Mouse (Mus musculus) c-Kit-positive CD71-positive TER-119-positive erythroid progenitor cells, embryonic 14.5 days (primary cell): ENCODE data around the gene Specc1.

Experiments
- DNase-seq: peaks from one replicate; pipeline ENCODE4 v3.0.0-alpha.2; 2013; ENCODE audit warnings: low spot score

Gene Specc1

GRCm38 (mm10) chr11:62015071-62015654 is 58.6 kb downstream of the Specc1 start:
- DNase-seq: no peak

- DNase-seq: no peak
Observed at GRCm38 (mm10) chr11:62016985-62017384, 60.4 kb downstream of the Specc1 start.

DNA sequence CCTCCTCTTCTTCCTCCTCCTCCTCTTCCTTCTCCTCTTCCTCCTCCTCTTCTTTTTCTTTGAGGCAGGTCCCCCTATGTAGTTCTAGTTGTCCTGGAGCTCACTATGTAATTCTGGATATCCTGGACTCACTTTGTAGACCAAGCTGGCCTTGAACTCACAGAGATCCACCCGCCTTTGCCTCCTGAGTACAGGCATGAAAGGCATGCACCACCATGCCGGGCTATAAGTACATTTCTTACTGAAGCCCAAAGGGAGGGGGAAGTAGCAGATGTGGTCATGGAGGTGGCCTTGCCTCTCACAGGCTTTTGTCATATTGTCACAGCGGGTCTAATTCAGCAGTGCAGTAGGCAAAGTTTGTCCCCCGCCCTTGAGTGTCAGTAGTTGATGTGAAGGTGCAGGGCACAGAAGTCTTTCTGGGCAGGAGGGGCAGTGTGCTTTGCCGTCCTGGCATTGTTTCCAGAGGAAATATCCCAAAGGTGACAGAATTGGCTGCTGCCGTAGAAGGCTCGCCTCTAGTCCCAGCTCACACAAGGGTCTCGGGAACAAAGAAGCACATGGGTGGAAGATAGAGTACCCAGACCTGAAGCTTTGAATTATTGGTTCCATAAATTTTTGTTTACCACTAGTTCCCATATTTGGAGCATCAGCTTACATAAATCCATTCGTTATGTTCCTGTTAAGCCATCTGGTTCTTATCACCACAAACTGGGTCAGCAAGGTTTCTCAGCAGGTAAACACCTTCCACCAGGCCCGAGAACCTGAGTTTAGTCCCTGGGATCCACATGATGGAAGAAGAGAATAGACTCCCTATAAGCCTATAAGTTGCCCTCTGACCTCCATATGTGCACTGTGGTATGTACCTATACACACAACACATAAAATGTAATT is 62.0 kb downstream of the Specc1 start:
- DNase-seq: no peak

DNA sequence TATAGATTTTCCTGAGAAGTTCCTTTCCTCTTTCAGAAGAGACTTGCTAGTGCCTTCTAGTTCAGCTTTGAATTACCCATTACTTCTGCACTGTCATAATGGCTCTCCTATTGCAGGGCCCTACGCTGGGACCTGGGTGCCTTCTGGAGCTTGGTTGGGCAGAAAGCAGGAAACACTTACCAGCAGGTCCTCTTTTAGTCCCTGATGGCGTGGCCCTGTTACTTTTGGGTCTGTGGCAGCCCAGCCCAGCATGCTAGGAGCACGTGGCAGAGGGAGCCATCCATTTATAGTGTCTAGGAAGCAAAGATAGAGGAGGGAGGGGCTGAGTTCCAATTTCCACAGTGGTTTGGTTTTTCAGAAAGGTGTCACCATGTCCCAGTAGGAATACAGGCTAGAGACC is 63.3 kb downstream of the Specc1 start:
- no peak for DNase-seq

DNA sequence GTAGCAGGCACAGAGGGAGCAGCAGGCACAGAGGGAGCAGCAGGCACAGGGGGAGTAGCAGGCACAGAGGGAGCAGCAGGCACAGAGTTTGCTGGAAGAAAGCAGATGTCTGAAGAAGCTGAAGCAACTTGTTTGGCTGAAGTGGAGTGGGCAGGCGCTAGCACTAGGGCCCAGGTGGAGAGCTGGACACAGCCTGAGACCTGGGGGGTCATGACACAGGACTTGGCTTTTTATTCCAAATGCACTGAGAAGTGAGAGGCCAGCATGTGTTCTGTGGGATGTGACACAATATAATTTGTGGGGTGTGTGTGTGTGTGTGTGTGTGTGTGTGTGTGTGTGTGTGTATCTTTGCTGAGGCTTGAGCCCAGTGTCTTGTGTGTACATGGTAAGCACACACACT is 64.3 kb downstream of the Specc1 start:
- no peak for DNase-seq

DNA sequence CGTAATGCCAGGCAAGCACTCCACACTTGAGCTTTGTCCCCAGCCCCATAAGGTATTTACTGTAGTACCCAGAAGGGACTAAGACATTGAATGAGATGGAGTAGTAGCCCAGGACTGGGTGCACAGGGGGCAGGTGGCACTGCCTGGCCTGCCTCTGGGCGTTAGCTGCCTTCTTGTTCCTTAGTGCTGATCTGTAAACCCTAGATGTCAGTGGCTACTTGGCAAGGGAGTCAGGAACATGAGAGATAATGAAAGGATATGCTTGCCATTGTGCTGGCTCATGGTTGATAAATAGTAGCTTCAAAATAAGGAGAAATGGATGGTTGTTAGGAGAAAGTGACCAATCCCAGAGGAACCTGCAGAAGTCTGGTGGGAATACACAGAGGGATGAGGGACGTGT is 65.5 kb downstream of the Specc1 start:
- no peak for DNase-seq

DNA sequence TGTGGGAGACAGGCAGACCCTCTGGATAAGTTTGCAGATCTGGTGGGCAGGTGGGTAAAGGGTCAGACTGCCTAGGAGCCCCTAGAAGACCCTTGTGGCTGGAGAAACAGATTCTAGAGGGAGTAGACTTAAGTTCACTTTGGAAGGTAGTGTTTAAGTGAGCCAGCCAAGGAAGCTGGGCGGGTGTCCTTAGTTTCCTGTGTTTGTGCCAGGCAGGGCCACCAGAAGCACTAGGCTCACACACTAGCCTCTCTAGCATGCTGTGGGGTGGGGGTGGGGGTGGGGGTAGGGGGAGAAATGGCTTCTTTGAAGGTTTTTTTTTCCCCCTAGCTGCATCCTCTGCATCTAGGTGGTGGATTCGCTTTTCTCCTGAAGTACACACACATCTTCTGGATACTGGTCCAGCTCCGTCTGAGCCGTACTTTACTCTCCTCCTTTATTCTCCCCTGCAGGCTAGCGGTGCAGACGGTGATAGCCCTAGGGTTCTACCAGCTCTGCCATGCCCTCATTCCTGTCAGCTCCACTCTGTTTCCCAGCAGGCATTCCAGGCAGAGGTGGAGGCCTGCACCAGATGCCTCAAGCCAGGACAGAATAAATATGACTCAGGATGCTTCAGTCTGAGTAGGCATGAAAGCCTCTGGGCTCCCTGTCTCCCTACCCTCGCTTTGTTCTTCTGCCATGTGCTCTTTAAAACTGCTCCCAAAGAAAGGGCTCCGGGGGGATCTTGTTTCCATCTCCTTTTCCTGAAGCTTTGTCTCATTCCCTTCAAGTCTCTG is 66.3 kb downstream of the Specc1 start:
- no peak for DNase-seq

GRCm38 (mm10) chr11:62023494-62024233 is 67.1 kb downstream of the Specc1 start:
- no peak for DNase-seq

DNA sequence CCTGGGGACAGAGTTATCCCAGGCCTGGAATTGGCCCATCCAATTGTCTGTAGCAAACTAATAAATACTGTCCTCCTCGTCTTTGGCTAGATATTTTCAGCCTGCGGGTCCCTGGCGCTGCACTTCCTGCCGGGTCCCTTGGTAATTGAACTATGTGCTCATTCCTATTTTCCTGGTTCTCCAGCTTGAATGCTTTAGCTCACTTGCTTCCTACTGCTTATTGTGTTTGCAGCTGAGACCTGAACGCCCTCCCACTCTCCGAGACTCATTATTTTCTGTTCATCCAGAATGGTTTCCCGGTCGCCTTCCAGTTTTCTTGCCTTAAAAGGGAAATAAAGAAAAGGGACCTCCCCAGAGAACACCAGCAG is 67.7 kb downstream of the Specc1 start:
- DNase-seq: no peak

DNA sequence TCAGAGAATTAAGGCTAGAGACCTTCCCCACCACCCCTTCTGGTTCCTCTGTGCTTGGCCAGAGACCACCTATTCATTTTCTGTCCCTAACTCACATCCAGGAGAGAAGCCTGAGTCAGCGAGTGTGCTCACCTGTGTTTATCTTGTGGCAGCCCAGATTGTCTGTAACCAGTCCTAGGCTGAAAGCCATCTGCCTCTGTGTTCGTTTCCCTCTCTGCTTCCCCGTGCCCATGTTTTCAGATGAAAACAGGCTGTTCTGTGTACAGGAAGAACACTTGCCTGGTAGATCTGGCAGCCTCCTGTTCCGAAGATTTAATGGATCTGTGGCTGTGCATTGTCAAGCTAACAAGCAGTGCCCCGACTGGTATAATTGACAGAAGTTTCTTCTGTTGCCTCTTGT is 68.4 kb downstream of the Specc1 start:
- no peak for DNase-seq

DNA sequence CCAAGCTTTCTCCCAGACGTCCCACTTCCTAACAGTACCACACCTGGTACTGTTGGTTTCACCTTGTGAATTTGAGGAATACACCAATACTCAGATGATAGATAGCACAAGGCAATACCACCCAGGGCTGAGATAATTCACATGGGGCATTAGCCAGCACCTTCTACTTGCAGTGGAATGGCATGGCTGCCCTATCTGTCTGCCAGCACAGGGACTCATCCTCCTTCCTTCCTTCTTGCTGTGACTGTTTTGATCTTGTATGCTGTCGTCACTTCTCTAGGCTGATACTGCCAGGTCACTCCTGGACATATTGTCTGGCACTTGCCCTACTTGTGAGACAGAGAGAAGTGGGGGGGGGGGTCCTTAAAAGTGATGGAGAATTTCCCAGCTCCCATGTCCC is 69.2 kb downstream of the Specc1 start:
- DNase-seq: no peak

DNA sequence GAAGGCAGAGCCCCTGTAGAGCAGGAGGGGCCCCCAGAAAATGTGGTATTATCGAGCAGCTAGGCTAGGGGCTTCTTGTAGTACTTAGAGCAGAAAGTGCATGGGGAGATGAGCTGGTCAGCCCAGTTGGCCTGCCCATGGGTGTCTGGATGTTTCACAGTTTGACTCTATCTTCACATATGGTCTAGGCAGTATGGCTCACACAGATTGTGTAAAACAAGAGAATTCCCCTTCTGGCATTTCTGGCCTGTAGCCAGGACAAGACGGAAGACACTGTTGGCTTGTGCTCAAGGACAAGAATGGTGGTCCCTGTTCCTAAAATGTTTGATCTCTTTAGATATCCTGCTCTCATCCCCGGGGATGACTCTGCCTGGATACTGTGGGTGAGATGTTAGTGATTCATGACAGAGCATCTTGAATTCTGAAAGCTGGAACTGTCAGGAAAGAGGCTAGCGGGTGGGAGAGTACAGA is 69.8 kb downstream of the Specc1 start:
- no peak for DNase-seq

DNA sequence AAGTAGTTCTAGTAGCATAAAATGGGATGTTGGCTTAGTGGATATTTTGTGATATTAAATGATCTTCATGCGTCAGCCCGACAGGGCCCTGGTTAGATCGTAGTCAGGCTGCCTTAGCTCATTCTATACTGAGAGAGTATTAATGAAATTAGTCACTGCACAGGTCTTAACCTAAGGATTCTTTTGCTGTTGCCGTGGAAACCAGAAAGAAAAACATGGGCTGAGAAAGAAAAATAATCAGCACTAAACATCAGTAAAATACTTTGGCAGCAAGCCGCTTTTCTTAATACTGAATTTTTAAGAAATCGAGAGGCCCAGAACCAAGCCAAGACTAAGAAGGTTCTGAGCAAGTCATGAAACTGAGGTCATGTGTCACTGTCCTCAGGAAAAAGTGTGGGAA is 70.7 kb downstream of the Specc1 start:
- DNase-seq: no peak

DNA sequence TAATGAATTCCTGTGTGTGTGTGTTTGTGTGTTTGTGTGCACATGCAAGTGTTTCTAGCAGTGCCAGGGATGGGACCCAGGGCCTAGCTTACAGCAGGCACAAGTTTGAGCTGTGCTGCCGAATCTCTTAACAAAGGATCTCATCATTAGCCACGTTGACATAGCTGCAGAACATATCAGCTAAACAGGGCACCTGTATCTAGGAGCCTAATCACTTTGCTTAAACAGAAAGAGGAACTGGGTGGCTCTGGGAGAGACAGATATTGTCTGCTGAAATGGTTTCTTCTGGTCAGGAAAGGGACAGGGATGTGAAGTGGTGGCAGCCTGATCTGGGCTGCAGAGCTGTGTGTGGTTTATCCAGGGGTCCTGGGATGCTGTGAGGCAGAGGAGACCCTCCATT is 71.1 kb downstream of the Specc1 start:
- DNase-seq: no peak

DNA sequence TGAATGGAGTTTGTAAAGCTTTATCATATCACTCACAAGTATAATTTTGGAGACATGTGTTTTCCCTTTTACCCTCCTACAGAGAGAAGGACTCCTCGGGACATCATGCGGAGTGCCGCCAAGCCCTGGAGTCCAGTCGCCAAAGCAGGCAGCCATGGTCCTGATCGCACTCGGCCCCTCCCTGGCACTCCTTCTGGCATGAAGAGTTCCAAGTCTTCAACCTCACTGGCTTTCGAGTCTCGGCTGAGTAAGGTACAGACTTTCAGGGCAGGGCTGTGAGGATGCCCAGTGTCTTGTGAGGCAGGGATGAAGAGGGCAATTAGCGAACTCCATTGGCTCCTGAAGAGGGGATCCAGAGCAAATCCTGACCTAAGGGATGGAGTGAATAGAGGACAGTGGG is 72.6 kb downstream of the Specc1 start:
- no peak for DNase-seq

GRCm38 (mm10) chr11:62034564-62034963 is 78.0 kb downstream of the Specc1 start:
- no peak for DNase-seq

DNA sequence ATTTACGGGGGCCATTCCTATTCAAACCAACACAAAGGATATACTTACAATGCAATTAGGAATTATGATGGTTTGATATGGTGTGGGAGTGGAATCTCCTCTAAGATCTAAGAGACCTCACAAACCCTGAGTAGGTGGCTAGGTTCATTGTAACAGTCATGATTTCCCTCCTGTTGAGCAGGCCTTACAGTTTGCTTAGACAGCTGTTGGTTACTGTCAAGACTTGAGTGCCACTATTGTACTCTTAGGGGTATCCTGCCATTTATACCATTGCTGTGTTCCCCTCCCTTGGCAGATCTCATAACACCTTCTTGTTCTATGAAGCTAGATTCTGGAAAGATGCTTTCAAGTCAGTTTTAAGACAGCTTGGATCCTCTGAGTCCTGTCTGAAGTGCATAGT is 78.7 kb downstream of the Specc1 start:
- no peak for DNase-seq

GRCm38 (mm10) chr11:62040122-62040521 is 83.6 kb downstream of the Specc1 start:
- no peak for DNase-seq

- no peak for DNase-seq
Observed at GRCm38 (mm10) chr11:62044627-62045026, 88.1 kb downstream of the Specc1 start.

GRCm38 (mm10) chr11:62045964-62046363 is 89.4 kb downstream of the Specc1 start:
- no peak for DNase-seq

DNA sequence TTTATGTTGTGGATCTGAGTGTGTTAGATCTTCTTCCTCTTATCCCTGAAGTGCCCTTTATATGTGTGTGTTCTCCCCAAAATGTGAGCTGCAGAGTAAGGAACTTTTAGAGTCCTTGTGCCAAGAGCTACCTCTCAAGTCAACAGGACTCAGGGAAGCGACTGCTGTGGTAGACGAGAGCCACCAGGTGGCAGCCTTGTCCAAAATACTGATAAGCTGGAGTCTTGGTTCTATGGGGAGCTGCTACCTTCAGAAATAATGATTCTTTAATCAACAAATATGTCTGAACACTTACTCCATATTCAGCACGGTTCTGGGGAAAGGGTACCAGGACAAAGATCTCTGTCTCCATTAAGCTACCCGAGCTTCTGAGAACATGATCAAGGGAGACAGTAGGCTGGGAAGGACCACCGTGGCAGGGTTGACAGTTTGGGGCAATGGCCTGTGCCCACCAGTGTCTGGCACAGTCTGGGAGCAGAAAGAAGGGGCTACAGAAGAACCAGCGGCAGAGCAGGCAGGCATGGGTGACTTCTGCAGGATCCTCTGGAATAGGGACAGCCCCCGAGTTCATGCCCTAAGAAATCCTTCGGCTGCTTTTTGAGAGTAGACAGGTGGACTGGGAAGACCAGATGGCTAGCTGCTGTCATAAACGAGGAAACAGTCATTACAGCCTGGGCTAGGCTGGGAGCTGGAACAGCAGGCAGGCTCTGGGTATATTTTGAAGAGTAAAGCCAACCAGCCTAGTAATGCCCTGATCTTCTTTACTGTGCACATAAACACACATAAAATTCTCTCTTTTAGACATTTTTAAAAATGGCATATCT is 91.5 kb downstream of the Specc1 start:
- peak; percentile 71 for DNase-seq
